Mouse (Mus musculus): ENCODE measurements at regions not wholly inside any gene's neighbourhood (a gene's known extent, or its start where the extent isn't known, plus 50 kb on each side); places are given as distances from the start of the nearest gene placed in this dataset.

DNA sequence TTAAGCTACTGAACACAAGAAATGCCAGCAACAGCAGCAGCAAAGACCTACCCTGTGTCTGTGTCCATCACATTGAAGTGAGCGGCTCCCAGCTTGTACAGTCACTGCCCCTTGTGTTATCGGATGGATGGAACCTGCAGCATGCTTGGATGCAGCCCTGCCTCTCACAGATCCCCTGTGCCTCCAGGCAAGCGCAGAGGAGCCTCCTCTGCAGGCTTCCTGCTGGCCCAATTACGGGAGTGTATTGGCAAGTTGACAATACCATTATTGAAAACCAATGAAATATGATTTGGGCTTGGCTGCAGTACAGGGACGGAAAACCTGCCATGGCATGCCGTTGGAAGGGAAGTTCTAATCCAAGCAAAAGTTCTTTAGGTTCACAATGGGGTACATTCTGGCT, 81.9 kb upstream of the Otos start:
- no peak overlapping the region for H3K4me3 ChIP-seq (ENCODE audit: insufficient read depth, low read depth, low read length)
- no peak overlapping the region for H3K27ac ChIP-seq (ENCODE audit: insufficient read depth, low read depth, low read length)
- no peak for TF ChIP-seq POLR2A (IDR thresholded peaks at IDR 0.05; ENCODE audit: low read depth, low read length)
- no peak for TF ChIP-seq CTCF (conservative IDR thresholded peaks at IDR 0.05; ENCODE audit: insufficient read depth, insufficient read length, low read depth, low read length)
- DNase-seq: no peak
- H3K4me1 ChIP-seq (ENCODE audit: control insufficient read depth, insufficient read depth, low read length): no peaks in the 10 kb centered on the region
- no peaks in the 10 kb centered on the region for H3K36me3 ChIP-seq (ENCODE audit: control insufficient read depth, insufficient read depth, low read length)
- no peaks in the 10 kb centered on the region for H3K27me3 ChIP-seq (replicated peaks; ENCODE audit: control insufficient read depth, insufficient read depth, low read length)
- WGBS: 74% methylated on average over 6 of the region's 6 CpGs

- Histone ChIP-seq H3K27ac (ENCODE audit: insufficient read depth, low read depth, low read length) (no peak overlapping the region), H3K36me3 (ENCODE audit: control insufficient read depth, insufficient read depth, low read length) (no peaks in the 10 kb centered on the region), H3K27me3 (replicated peaks; ENCODE audit: control insufficient read depth, insufficient read depth, low read length) (no peaks in the 10 kb centered on the region), H3K4me3 (ENCODE audit: insufficient read depth, low read depth, low read length) (no peak overlapping the region), H3K4me1 (ENCODE audit: control insufficient read depth, insufficient read depth, low read length) (no peaks in the 10 kb centered on the region)
- DNase-seq: no peak
- TF ChIP-seq CTCF (conservative IDR thresholded peaks at IDR 0.05; ENCODE audit: insufficient read depth, insufficient read length, low read depth, low read length) (no peak), POLR2A (IDR thresholded peaks at IDR 0.05; ENCODE audit: low read depth, low read length) (no peak)
- 64% methylated on average over 4 of the region's 4 CpGs for WGBS
These were observed 79.3 kb upstream of the Otos start for GRCm38 (mm10) chr1:92727961-92728360.

- no peak overlapping the region for H3K4me3 ChIP-seq (ENCODE audit: insufficient read depth, low read depth, low read length)
- H3K27ac ChIP-seq (ENCODE audit: insufficient read depth, low read depth, low read length): no peak overlapping the region
- no peak for DNase-seq
- TF ChIP-seq CTCF (conservative IDR thresholded peaks at IDR 0.05; ENCODE audit: insufficient read depth, insufficient read length, low read depth, low read length): no peak
- TF ChIP-seq POLR2A (IDR thresholded peaks at IDR 0.05; ENCODE audit: low read depth, low read length): no peak
- H3K4me1 ChIP-seq (ENCODE audit: control insufficient read depth, insufficient read depth, low read length): no peaks in the 10 kb centered on the region
- WGBS: 69% methylated on average over 6 of the region's 6 CpGs
- no peaks in the 10 kb centered on the region for H3K27me3 ChIP-seq (replicated peaks; ENCODE audit: control insufficient read depth, insufficient read depth, low read length)
- no peaks in the 10 kb centered on the region for H3K36me3 ChIP-seq (ENCODE audit: control insufficient read depth, insufficient read depth, low read length)
These were observed 78.7 kb upstream of the Otos start for GRCm38 (mm10) chr1:92727371-92727770.

DNA sequence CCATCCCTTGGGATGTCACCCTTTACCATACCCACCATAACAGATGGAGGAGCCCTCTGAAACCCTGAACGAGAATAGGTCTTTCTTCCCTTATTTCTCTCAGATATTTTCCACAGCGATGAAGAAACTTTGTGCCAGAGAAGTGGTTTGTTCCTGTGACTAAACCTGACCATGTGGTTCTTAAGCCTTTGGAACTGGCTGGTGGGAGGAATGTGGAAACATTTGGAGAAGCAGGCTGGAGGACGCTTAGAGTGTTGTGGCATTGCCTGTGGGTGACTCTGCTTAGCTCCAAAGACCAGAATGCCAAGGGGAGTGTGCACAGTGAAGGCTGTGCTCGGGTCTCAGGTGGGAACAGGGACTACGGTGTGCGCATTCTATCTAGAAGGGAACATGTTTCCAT, 77.7 kb upstream of the Otos start:
- WGBS: 82% methylated on average over 6 of the region's 6 CpGs
- no peak for TF ChIP-seq CTCF (conservative IDR thresholded peaks at IDR 0.05; ENCODE audit: insufficient read depth, insufficient read length, low read depth, low read length)
- TF ChIP-seq POLR2A (IDR thresholded peaks at IDR 0.05; ENCODE audit: low read depth, low read length): no peak
- H3K27me3 ChIP-seq (replicated peaks; ENCODE audit: control insufficient read depth, insufficient read depth, low read length): no peaks in the 10 kb centered on the region
- no peaks in the 10 kb centered on the region for H3K4me1 ChIP-seq (ENCODE audit: control insufficient read depth, insufficient read depth, low read length)
- H3K4me3 ChIP-seq (ENCODE audit: insufficient read depth, low read depth, low read length): no peak overlapping the region
- no peak overlapping the region for H3K27ac ChIP-seq (ENCODE audit: insufficient read depth, low read depth, low read length)
- no peaks in the 10 kb centered on the region for H3K36me3 ChIP-seq (ENCODE audit: control insufficient read depth, insufficient read depth, low read length)
- DNase-seq: no peak

- H3K4me3 ChIP-seq (ENCODE audit: insufficient read depth, low read depth, low read length): no peak overlapping the region
- no peak overlapping the region for H3K27ac ChIP-seq (ENCODE audit: insufficient read depth, low read depth, low read length)
- no peaks in the 10 kb centered on the region for H3K27me3 ChIP-seq (replicated peaks; ENCODE audit: control insufficient read depth, insufficient read depth, low read length)
- WGBS: 85% methylated on average over 3 of the region's 3 CpGs
- TF ChIP-seq CTCF (conservative IDR thresholded peaks at IDR 0.05; ENCODE audit: insufficient read depth, insufficient read length, low read depth, low read length) (no peak), POLR2A (IDR thresholded peaks at IDR 0.05; ENCODE audit: low read depth, low read length) (no peak)
- DNase-seq: no peak
- H3K4me1 ChIP-seq (ENCODE audit: control insufficient read depth, insufficient read depth, low read length): no peaks in the 10 kb centered on the region
- no peaks in the 10 kb centered on the region for H3K36me3 ChIP-seq (ENCODE audit: control insufficient read depth, insufficient read depth, low read length)
These were observed 75.5 kb upstream of the Otos start for GRCm38 (mm10) chr1:92724135-92724534.

DNA sequence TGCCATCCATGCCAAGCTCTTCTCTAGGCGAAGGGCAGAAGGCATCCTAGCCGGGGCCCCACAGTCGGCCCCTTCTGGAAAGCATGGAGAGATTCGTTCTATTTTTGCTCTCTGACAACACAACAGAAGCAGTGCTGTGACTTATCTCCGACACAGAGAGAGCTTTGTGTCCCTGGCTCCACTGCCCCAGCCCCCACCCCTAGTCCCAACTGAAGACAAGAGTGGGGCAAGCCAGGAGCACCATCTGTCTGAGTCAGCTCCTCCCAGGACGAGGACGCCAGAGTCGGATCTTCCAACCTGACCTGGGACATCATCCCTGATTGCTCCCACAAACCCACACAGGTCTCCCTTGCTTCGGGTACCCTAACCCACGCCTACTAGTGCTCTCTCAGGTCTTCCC, 71.9 kb upstream of the Otos start:
- Histone ChIP-seq H3K27ac (ENCODE audit: insufficient read depth, low read depth, low read length) (no peak overlapping the region), H3K4me3 (ENCODE audit: insufficient read depth, low read depth, low read length) (no peak overlapping the region), H3K36me3 (ENCODE audit: control insufficient read depth, insufficient read depth, low read length) (no peaks in the 10 kb centered on the region), H3K27me3 (replicated peaks; ENCODE audit: control insufficient read depth, insufficient read depth, low read length) (no peaks in the 10 kb centered on the region), H3K4me1 (ENCODE audit: control insufficient read depth, insufficient read depth, low read length) (no peaks in the 10 kb centered on the region)
- TF ChIP-seq CTCF (conservative IDR thresholded peaks at IDR 0.05; ENCODE audit: insufficient read depth, insufficient read length, low read depth, low read length) (no peak), POLR2A (IDR thresholded peaks at IDR 0.05; ENCODE audit: low read depth, low read length) (no peak)
- WGBS: 78% methylated on average over 10 of the region's 10 CpGs
- DNase-seq: no peak

DNA sequence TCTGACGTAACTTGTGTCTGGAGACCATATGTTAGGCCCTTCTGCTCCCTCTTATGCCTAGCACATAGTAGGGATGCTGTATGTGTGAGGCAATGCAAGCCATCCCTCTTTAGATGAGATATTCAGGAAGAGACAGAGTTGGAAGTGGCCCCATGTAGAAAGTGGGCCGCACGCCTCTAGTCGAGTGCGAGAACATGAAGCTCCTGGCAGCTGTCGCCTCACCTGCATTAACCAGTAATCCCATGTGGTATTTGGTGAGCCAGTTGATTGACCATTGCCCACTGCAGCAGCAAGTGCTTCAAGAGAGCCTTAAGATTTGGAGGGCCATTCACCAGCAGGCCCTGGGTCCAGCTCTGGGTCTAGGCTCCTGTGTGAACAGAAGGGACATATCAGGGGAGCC, 71.2 kb upstream of the Otos start:
- H3K27me3 ChIP-seq (replicated peaks; ENCODE audit: control insufficient read depth, insufficient read depth, low read length): no peaks in the 10 kb centered on the region
- DNase-seq: no peak
- no peak overlapping the region for H3K27ac ChIP-seq (ENCODE audit: insufficient read depth, low read depth, low read length)
- WGBS: 95% methylated on average over 6 of the region's 6 CpGs
- no peaks in the 10 kb centered on the region for H3K4me1 ChIP-seq (ENCODE audit: control insufficient read depth, insufficient read depth, low read length)
- no peak for TF ChIP-seq POLR2A (IDR thresholded peaks at IDR 0.05; ENCODE audit: low read depth, low read length)
- no peak for TF ChIP-seq CTCF (conservative IDR thresholded peaks at IDR 0.05; ENCODE audit: insufficient read depth, insufficient read length, low read depth, low read length)
- H3K36me3 ChIP-seq (ENCODE audit: control insufficient read depth, insufficient read depth, low read length): no peaks in the 10 kb centered on the region
- H3K4me3 ChIP-seq (ENCODE audit: insufficient read depth, low read depth, low read length): no peak overlapping the region

GRCm38 (mm10) chr1:92718108-92718507, 69.5 kb upstream of the Otos start:
- Histone ChIP-seq H3K27me3 (replicated peaks; ENCODE audit: control insufficient read depth, insufficient read depth, low read length) (no peaks in the 10 kb centered on the region), H3K27ac (ENCODE audit: insufficient read depth, low read depth, low read length) (no peak overlapping the region), H3K36me3 (ENCODE audit: control insufficient read depth, insufficient read depth, low read length) (no peaks in the 10 kb centered on the region), H3K4me3 (ENCODE audit: insufficient read depth, low read depth, low read length) (no peak overlapping the region), H3K4me1 (ENCODE audit: control insufficient read depth, insufficient read depth, low read length) (no peaks in the 10 kb centered on the region)
- WGBS: 55% methylated on average over 4 of the region's 4 CpGs
- TF ChIP-seq POLR2A (IDR thresholded peaks at IDR 0.05; ENCODE audit: low read depth, low read length): no peak
- no peak for TF ChIP-seq CTCF (conservative IDR thresholded peaks at IDR 0.05; ENCODE audit: insufficient read depth, insufficient read length, low read depth, low read length)
- DNase-seq: no peak
